24 mouse cellular contexts compared by ENCODE assay signal in genomic region chr13:108485036-108485435, GRCm38 (mm10). TPM values are rescaled to one million over a fixed set of nuclear protein-coding genes. Genes with fewer than 3 reads are reported as not detected.
DNase-seq lines count a peak whose midpoint lies in the region; ATAC-seq and TF ChIP-seq lines count a peak whose summit lies in the region.
"Had no signal": no experiment of that assay in that cellular context is flagged by ENCODE, and none has a peak within 500 bp of the region (broad histone marks: within the 10 kb centered on the region; RNA-seq: fewer than 3 reads in every experiment).

No protein-coding gene starts in this region.

- H3K4me2 ChIP-seq in intestine, postnatal 0 days (replicated peaks; ENCODE audit: low read depth) = no peak overlapping the region
- no peak overlapping the region for H3K4me2 ChIP-seq in intestine, embryonic 16.5 days (ENCODE audit: low read depth, low read length)
- H3K4me2 ChIP-seq: forebrain, embryonic 15.5 days; hindbrain, embryonic 14.5 days; limb, embryonic 13.5 days; liver, embryonic 12.5 days had no signal

- POLR2A ChIA-PET in Patski (lab: Charles Lee) = no interaction called here

- 68% methylated on average over 6 of the region's 6 CpGs for WGBS in intestine, postnatal 0 days
- 69% methylated on average over 6 of the region's 6 CpGs for WGBS in intestine, embryonic 16.5 days

- H3K9me3 ChIP-seq in intestine, postnatal 0 days (ENCODE audit: control insufficient read depth) = no peaks in the 10 kb centered on the region
- no peaks in the 10 kb centered on the region for H3K9me3 ChIP-seq in intestine, embryonic 16.5 days (ENCODE audit: control insufficient read depth, low read length)
- H3K9me3 ChIP-seq: embryonic facial prominence, embryonic 10.5 days; forebrain, embryonic 15.5 days; limb, embryonic 13.5 days; liver, embryonic 12.5 days; midbrain, embryonic 10.5 days had no signal

- no peaks in the 10 kb centered on the region for H3K36me3 ChIP-seq in intestine, postnatal 0 days (ENCODE audit: control insufficient read depth, insufficient read depth)
- no peaks in the 10 kb centered on the region for H3K36me3 ChIP-seq in intestine, embryonic 16.5 days (ENCODE audit: control insufficient read depth, insufficient read depth, low read length)
- H3K36me3 ChIP-seq: embryonic facial prominence, embryonic 10.5 days; forebrain, embryonic 15.5 days; limb, embryonic 13.5 days; liver, embryonic 12.5 days; midbrain, embryonic 10.5 days had no signal

- H3K4me1 ChIP-seq in intestine, postnatal 0 days (replicated peaks; ENCODE audit: control insufficient read depth, insufficient read depth, low read length) = no peaks in the 10 kb centered on the region; the same call in 1 of the 2 replicates
- no peaks in the 10 kb centered on the region for H3K4me1 ChIP-seq in intestine, embryonic 16.5 days (ENCODE audit: control insufficient read depth, insufficient read depth, low read length)
- H3K4me1 ChIP-seq: embryonic facial prominence, embryonic 10.5 days; forebrain, embryonic 15.5 days; limb, embryonic 13.5 days; liver, embryonic 12.5 days; midbrain, embryonic 10.5 days had no signal

- H3K27ac ChIP-seq in intestine, postnatal 0 days (ENCODE audit: low read depth, low read length) = no peak overlapping the region
- H3K27ac ChIP-seq in intestine, embryonic 16.5 days (ENCODE audit: low read length) = no peak overlapping the region
- H3K27ac ChIP-seq: embryonic facial prominence, embryonic 10.5 days; forebrain, embryonic 15.5 days; hindbrain, embryonic 14.5 days; limb, embryonic 13.5 days; liver, embryonic 12.5 days; midbrain, embryonic 10.5 days had no signal

- no peak for DNase-seq in Patski (ENCODE audit: low read depth, low spot score)
- no peak for DNase-seq in adrenal gland, adult (ENCODE audit: inconsistent age in 2 of 2, low spot score in 1 of 2)
- no peak for DNase-seq in adrenal gland, postnatal 36 days
- no peak for DNase-seq in left cerebral cortex, postnatal 10 days (ENCODE audit: extremely low spot score in 1 of 2, low spot score in 2 of 2)
- DNase-seq: adrenal gland, postnatal 25 days; cerebellum, adult 11 months; cerebellum, adult 9-11 months; gastrocnemius, postnatal 25 days; heart, postnatal 36 days; kidney, adult 9 months; kidney, postnatal 14 days; layer of hippocampus, postnatal 36 days; lung, adult 18-20 months; lung, postnatal 4 days; right cerebral cortex, postnatal 14 days had no signal

- TF ChIP-seq CTCF in intestine, postnatal 0 days (IDR thresholded peaks at IDR 0.05; ENCODE audit: low read depth) = 0 out of 2 replicates have a peak, but pooled peaks have one; percentile 13
- TF ChIP-seq CTCF in Patski (IDR thresholded peaks at IDR 0.05) = peak; percentile 5

- no peak for ATAC-seq in intestine, postnatal 0 days
- ATAC-seq in intestine, embryonic 16.5 days = no peak
- peak; percentile 62 for ATAC-seq in Patski
- ATAC-seq in megakaryocyte progenitor cell, adult 5-6 weeks (replicated peaks; ENCODE audit: poor library complexity) = peak; percentile 94
- ATAC-seq: forebrain, embryonic 15.5 days; liver, embryonic 12.5 days had no signal

- CTCF ChIA-PET in Patski (lab: Charles Lee) = no interaction called here

- in situ Hi-C loops in Patski (cut with MboI; ENCODE audit: low pct_unique_long_range_greater_than_20kb) = no loop called here

- no peak overlapping the region for H3K9ac ChIP-seq in intestine, postnatal 0 days (ENCODE audit: low read depth, low read length)
- no peak overlapping the region for H3K9ac ChIP-seq in intestine, embryonic 16.5 days (ENCODE audit: low read depth, low read length)
- H3K9ac ChIP-seq: forebrain, embryonic 15.5 days; hindbrain, embryonic 14.5 days; limb, embryonic 13.5 days; liver, embryonic 12.5 days had no signal

- no peak overlapping the region for H3K4me3 ChIP-seq in intestine, postnatal 0 days (ENCODE audit: low read depth, low read length)
- no peak overlapping the region for H3K4me3 ChIP-seq in intestine, embryonic 16.5 days (ENCODE audit: low read length)
- H3K4me3 ChIP-seq: embryonic facial prominence, embryonic 10.5 days; forebrain, embryonic 15.5 days; limb, embryonic 13.5 days; liver, embryonic 12.5 days; midbrain, embryonic 10.5 days had no signal

- no peaks in the 10 kb centered on the region for H3K27me3 ChIP-seq in intestine, postnatal 0 days (replicated peaks; ENCODE audit: control insufficient read depth, insufficient read depth, low read length)
- no peaks in the 10 kb centered on the region for H3K27me3 ChIP-seq in intestine, embryonic 16.5 days (replicated peaks; ENCODE audit: control insufficient read depth, insufficient read depth, low read length)
- no peaks in the 10 kb centered on the region for H3K27me3 ChIP-seq in Patski
- H3K27me3 ChIP-seq: forebrain, embryonic 15.5 days; limb, embryonic 13.5 days; liver, embryonic 12.5 days had no signal

- intact Hi-C loops in left cerebral cortex, postnatal 10 days (cut with DNase I) = no loop called here

RNA-seq across cellular contexts. Expression of gene Pde4d, which starts 35.3 kb away (rescaled TPM):
- 17.8 and 22.0 TPM in 2 replicates for polyA plus RNA-seq in intestine, postnatal 0 days (2015; fragmentation: Nextera tagmentation; extraction: Ambion mirVana)
- 23.5 and 25.3 TPM in 2 replicates for polyA plus RNA-seq in intestine, embryonic 16.5 days (2015; fragmentation: Nextera tagmentation; extraction: Ambion mirVana)
- polyA plus RNA-seq in Patski (2021) = 3.4 TPM
- total RNA-seq in megakaryocyte progenitor cell, adult 5-6 weeks (2015) = 32.5 and 38.7 TPM in 2 replicates
- total RNA-seq in megakaryocyte progenitor cell, adult 5-6 weeks (2017) = 29.1 and 46.2 TPM in 2 replicates
- 10 to 100 TPM; 38.1 to 40.2 TPM for total RNA-seq in adrenal gland, postnatal 36 days (2021)
- total RNA-seq in left cerebral cortex, postnatal 10 days (2021) = 100 to 1,000 TPM; 108 to 120 TPM

Comparison
In these comparisons a context has a peak if more than half of its experiments do, and no peak if none do; other contexts are left out.
1. ATAC-seq: peak in Patski (single experiment) and megakaryocyte progenitor cell, adult 5-6 weeks (single experiment); none in intestine, postnatal 0 days (single experiment) and intestine, embryonic 16.5 days (single experiment).